Mouse (Mus musculus) erythroid progenitor cell, adult 5-6 weeks (primary cell): ENCODE data around the gene A230050P20Rik. TPM values are rescaled to one million over a fixed set of nuclear protein-coding genes. Genes with fewer than 3 reads are reported as not detected.
A peak's percentile ranks its signal among the peaks of the same experiment; 100 is the strongest.
"Not testable (repeated sequence)": the region's sequence is repeated elsewhere in the genome, so short reads cannot be mapped to it uniquely, and the experiment has no call there.

Experiments
- ATAC-seq: replicated peaks from 2 replicates; pipeline ENCODE4 v1.8.0; 2016; ENCODE audit warnings: moderate number of reproducible peaks, mild to moderate bottlenecking, moderate TSS enrichment, inconsistent platforms; ENCODE audit not compliant: poor library complexity, low FRiP score, severe bottlenecking
- total RNA-seq, 2 experiments: library from RNA; stranded (forward) in 1 of 2; stranded (reverse) in 1 of 2; fragments of 150-400 nt in 1 of 2; fragments of 186-747, 209-891 nt in 1 of 2; gene quantifications; 2 replicates each; pipeline versions ENCODE4 v1.2.3 to v1.2.4; 2015 to 2017; ENCODE audit warnings: low replicate concordance in 2 of 2

Gene A230050P20Rik
- total RNA-seq (2015; ENCODE audit: low replicate concordance): 1.1 and 1.7 TPM in 2 replicates
- 3.7 and 4.3 TPM in 2 replicates for total RNA-seq (2017; ENCODE audit: low replicate concordance)

GRCm38 (mm10) chr9:20868448-20869001, at the start of gene A230050P20Rik:
Gene A230050P20Rik, plus strand, starts transcription at chr9:20868642.
- ATAC-seq: no peak

GRCm38 (mm10) chr9:20820001-20820400, 48.4 kb upstream of the A230050P20Rik start:
- no peak for ATAC-seq

DNA sequence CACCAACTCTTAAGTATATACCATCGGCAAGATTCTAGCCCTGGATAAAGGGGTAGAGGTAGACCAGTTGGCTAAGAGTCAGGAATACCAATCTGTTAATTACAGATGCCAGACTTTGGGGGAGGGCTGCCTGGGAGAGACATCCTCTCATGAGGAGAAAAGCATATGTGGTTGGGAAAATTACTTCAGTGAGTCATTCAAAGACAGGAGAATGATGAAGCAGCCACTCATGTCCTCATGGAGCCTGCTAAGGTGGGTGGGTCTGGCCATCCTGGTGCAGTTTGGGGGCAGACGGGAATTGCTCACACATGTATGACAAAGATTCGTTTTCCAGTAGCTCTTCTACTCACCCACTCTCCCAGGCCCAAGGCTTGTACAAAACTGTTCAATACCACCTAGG, 45.6 kb upstream of the A230050P20Rik start:
- no peak for ATAC-seq

GRCm38 (mm10) chr9:20825781-20826180, 42.7 kb upstream of the A230050P20Rik start:
- no peak for ATAC-seq

GRCm38 (mm10) chr9:20828127-20828526, 40.3 kb upstream of the A230050P20Rik start:
- ATAC-seq: no peak

DNA sequence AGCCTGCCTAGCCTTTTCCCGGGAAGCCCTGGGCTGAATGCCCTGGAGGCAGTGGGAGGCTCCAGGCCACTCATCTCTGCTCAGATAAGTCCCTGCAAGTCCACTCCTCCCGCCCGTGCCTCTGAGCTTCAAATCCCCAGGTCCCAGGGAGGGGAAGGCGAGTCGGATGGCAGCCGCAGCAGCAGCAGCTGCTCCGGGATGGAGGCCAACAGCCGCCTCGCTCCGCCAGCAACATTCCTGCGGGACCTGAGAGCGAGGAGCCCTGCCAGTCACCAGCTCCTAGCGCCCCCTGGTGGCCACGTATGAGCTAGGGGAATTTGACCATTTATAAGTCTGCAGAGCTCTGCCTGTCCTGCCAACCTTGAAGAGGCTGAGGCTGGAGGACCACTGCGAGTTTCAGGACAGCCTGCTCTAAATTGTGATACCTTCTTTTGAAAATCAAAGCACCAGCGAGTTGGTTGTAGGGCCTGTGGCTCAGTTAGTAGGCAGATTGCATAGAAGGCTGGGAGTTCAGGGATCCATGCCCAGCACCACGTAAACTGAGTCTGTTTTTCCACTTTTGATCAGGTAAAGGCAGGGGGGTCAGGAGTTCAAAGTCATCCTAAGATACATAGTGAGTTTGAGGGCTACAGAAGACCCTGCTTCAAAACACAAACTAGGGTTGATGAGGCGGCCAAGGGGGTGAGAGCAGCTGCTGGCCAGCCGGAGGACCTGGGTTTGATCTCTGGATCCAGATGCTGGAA, 37.4 kb upstream of the A230050P20Rik start:
- peak; percentile 71 for ATAC-seq

GRCm38 (mm10) chr9:20834881-20835280, 33.6 kb upstream of the A230050P20Rik start:
- ATAC-seq: no peak

- ATAC-seq: not testable (repeated sequence)
Measured at GRCm38 (mm10) chr9:20835431-20835954, 32.9 kb upstream of the A230050P20Rik start.

GRCm38 (mm10) chr9:20837184-20837947, 31.1 kb upstream of the A230050P20Rik start:
- no peak for ATAC-seq

- ATAC-seq: no peak
Measured at GRCm38 (mm10) chr9:20838931-20839330, 29.5 kb upstream of the A230050P20Rik start.

DNA sequence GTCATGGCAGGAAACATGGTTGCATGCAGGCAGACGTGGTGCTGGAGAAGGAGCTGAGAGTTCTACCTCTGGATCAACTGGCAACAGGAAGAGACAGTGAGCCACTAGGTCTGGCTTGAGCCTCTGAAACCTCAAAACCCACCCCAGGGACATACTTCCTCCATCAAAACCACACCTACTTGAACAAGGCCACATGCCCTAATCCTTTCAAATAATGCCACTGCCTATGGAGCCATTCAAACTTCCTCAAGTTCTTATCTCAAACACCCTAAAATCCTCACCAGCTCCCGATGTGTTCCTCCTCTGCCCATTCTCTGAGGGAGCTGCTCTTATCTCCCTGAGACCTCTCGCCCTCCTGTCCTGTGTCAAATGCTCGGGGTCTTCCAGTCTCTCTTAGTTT, 26.2 kb upstream of the A230050P20Rik start:
- ATAC-seq: no peak

- ATAC-seq: no peak
Measured at GRCm38 (mm10) chr9:20842670-20843069, 25.8 kb upstream of the A230050P20Rik start.

GRCm38 (mm10) chr9:20850179-20850578, 18.3 kb upstream of the A230050P20Rik start:
- ATAC-seq: no peak

DNA sequence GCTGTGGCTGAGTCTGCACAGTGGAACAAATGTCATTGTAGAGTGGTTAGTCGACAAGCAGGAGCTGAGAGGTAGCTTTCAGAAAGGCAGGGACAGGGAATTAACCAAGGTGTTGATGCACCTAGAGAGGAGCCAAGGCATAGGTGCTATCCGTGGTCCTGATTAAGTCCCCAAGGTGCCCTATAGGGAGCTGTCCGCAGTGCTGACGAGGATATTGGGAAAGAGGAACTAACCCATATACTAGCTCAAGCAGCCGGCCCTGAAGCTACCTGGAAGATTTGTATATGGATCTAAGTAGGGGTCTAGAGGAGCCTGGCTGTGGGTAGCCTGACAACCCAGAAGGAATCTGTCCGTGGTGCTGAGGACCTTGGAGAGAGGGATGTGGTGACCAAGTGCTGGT, 11.3 kb upstream of the A230050P20Rik start:
- no peak for ATAC-seq

DNA sequence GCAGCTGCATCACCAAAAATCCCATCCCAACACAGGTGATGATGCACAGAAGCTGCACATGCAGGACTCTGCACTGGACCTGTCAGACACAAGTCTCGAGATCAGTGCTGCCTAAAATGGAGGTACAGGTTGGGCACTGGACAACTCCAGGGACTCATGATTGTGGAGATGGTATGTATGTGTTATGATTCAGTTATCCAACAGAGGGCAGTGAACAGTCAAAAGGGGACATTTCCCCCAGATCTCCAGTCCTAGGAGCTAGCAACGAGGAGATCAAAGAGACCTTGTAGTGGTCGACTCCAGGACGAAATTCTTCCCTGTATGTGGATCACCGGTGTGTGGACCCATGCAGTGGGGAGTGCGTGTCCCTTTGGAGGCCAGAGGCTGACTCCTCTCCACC, 8.5 kb upstream of the A230050P20Rik start:
- ATAC-seq: no peak

GRCm38 (mm10) chr9:20861821-20862220, 6.6 kb upstream of the A230050P20Rik start:
- ATAC-seq: no peak

DNA sequence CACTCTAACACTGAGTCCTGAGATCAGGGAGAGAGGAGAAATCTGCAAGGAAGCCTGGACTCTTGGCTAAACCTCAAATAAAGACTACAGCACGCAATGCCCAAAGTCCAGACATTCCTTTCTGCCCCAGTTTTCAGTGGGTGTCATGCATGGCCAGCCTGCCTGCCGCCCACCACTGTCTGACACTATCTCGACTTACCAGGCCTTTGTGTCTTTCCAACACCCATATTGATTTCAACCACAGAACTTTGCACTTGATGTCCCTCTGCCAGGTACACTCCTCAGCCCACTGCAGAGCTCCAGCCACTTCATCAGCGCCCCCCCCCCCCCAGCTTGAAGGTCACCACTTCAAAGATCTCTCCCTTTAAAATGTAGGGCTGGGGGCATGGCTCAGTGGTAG, 6.2 kb upstream of the A230050P20Rik start:
- ATAC-seq: no peak

DNA sequence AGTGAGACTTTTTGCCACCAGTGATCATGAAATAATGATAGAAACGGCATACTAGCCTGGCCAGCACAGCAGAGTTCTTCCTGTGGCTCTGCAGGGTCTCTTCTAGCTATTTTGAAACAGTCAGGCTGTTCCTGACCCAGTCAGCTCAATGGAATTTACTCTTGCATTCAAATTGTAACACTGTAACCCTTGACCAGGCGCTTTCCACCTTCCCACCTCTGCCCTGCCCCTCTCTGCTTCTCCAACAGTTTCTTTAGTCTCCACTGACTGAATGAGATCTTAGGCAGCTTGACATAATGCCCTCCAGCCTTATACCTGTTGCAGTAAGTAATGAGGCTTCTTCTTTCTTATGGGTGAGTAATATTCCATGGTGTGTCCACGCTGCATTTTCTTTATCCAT, 1.6 kb upstream of the A230050P20Rik start:
- no peak for ATAC-seq

DNA sequence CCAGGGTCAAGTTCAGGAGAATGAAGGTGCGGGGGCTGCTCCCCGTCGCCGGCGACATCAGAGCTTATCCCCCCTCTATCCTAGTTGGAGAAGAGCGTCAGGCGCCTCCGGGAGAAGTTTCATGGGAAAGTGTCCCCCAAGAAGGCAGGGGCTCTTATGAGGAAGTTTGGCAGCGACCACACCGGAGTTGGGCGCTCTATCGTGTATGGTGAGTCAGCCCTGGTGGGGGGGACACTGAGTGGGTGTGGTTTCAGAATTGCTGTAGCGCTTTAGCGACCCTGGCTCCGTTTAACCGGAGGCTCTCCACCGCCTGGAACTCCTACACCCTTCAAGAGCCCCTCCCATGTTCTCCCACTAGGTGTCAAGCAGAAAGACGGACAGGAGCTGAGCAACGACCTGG, 804 bp downstream of the A230050P20Rik start:
- ATAC-seq: no peak
